Mouse (Mus musculus) neural tube, embryonic 14.5 days (tissue): ENCODE measurements around the gene 1300017J02Rik. TPM values are rescaled to one million over a fixed set of nuclear protein-coding genes. Genes with fewer than 3 reads are reported as not detected.

Experiments
- ATAC-seq: fragments of 200-750 bp; cut with Nextera tagmentation; 2 replicates; pipeline ENCODE4 v1.8.0; 2017; ENCODE audit warnings: low read depth, mild to moderate bottlenecking, moderate TSS enrichment, moderate library complexity
- H3K27ac ChIP-seq: fragments of 300-500 bp; sonication (generic); 2 replicates; pipeline ENCODE4 v1.5.1; 2014; ENCODE audit warnings: low read depth, mild to moderate bottlenecking, control low read depth, low read length, moderate library complexity, mixed read lengths
- H3K27me3 ChIP-seq: fragments of 300-500 bp; sonication (generic); 2 replicates; pipeline ENCODE4 v1.6.1; 2014; ENCODE audit warnings: low read length; ENCODE audit not compliant: control insufficient read depth, insufficient read depth
- H3K36me3 ChIP-seq: fragments of 300-500 bp; sonication (generic); 2 replicates; pipeline ENCODE4 v1.6.1; 2014; ENCODE audit warnings: low read length, mixed read lengths; ENCODE audit not compliant: control insufficient read depth, insufficient read depth
- H3K4me1 ChIP-seq: fragments of 300-500 bp; sonication (generic); 2 replicates; pipeline ENCODE4 v1.6.1; 2014; ENCODE audit warnings: low read length; ENCODE audit not compliant: control insufficient read depth, insufficient read depth
- H3K4me2 ChIP-seq: fragments of 300-500 bp; sonication (generic); 2 replicates; pipeline ENCODE4 v1.6.1; 2014; ENCODE audit warnings: mild to moderate bottlenecking, low read depth, low read length, control low read depth
- H3K4me3 ChIP-seq: fragments of 300-500 bp; sonication (generic); 2 replicates; pipeline ENCODE4 v1.5.1; 2014; ENCODE audit warnings: low read depth, low read length, control low read depth, mixed read lengths
- H3K9ac ChIP-seq: fragments of 300-500 bp; sonication (generic); replicated peaks from 2 replicates; pipeline ENCODE4 v1.6.1; 2014; ENCODE audit warnings: low read depth, mild to moderate bottlenecking, control low read depth, low read length, mixed read lengths
- H3K9me3 ChIP-seq: fragments of 300-500 bp; sonication (generic); 2 replicates; pipeline ENCODE4 v1.6.1; 2016; ENCODE audit warnings: low read length; ENCODE audit not compliant: control insufficient read depth
- WGBS: fragments of 180-500 bp; shearing (Covaris S2); extraction: QIAGEN DNeasy Blood & Tissue Kit; methylation state at CpG from one replicate; pipeline ENCODE4 v1.1.7; 2014; 5-methylcytosine and 5-hydroxymethylcytosine counted together
- polyA plus RNA-seq: library from polyadenylated mRNA; unstranded; fragments of >200 nt; fragmentation: Nextera tagmentation; extraction: Ambion mirVana; gene quantifications from 2 replicates; pipeline ENCODE4 v1.2.1, GENCODE M21; 2014

The 1300017J02Rik gene
- polyA plus RNA-seq, 1 experiment from 2014 or later = 0.68 TPM

DNA sequence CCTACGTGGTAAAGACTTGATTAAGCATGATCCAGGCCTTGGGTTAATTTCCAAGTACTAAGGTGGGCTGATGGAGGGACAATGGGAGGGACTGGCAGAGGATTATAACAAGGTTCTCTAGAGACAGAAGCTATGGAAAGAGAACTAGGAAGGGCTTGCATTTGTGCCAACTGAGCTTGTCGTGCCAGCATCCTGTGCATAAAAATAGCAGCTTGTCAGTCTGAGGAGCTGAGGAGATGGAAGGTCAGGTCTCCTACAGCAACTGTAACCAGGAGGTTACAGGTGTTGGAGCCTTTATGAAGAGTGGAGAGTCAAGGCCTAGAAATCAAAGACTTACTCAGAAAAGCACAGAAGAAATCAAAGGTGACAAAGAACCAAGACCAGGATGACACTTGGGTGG, 91.3 kb downstream of the 1300017J02Rik start:
- no peak overlapping the region for H3K4me2 ChIP-seq
- no peak overlapping the region for H3K9ac ChIP-seq
- no peak overlapping the region for H3K4me3 ChIP-seq
- 71% methylated on average over 2 of the region's 2 CpGs for WGBS
- H3K9me3 ChIP-seq = no peaks in the 10 kb centered on the region
- H3K4me1 ChIP-seq = peaks cover 3% of the 10 kb centered on the region; the same call in 1 of the 2 replicates
- no peaks in the 10 kb centered on the region for H3K27me3 ChIP-seq
- ATAC-seq = no peak
- H3K36me3 ChIP-seq = no peaks in the 10 kb centered on the region
- no peak overlapping the region for H3K27ac ChIP-seq

DNA sequence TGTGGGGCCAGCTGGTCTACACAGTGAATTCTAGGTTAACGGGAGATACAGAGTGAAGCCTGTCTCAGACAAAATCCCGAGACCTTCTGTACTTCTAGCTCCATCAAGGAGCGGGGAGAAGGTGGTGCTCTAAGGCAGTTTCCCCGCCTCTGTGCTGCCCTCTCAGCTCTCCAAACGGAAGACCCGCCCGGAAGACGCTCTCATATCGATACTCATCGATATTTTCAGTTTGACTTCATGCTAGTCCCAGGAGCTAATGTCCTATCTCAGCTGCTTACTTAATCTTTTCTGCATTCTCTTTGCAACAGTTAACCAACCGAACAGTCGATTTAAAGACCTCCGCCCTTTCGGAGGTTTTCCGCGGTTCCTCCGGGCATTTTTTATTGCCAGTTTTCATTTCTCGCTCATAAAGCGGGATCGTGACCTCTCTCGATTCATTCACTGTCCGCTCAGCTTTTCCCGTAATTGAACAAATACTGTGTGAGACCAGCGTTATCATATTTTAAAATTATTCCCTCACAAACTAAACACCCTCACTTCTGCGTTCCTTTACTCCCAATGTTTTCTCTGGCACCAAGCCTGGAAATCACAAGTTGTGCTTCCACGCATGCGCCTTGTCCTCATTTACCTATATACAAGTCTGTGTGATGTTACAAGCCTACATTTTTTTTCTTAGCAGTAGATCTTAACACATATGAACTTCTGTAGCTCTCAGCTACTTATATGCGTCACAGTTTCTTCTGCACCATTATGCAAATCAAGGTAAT, 92.0 kb downstream of the 1300017J02Rik start:
- no peaks in the 10 kb centered on the region for H3K9me3 ChIP-seq
- no peak overlapping the region for H3K4me2 ChIP-seq
- 68% methylated on average over 28 of the region's 28 CpGs for WGBS
- no peak overlapping the region for H3K4me3 ChIP-seq
- no peak overlapping the region for H3K27ac ChIP-seq
- no peaks in the 10 kb centered on the region for H3K27me3 ChIP-seq
- no peaks in the 10 kb centered on the region for H3K36me3 ChIP-seq
- no peak overlapping the region for H3K9ac ChIP-seq
- H3K4me1 ChIP-seq = peaks cover 4% of the 10 kb centered on the region; the same call in 1 of the 2 replicates
- ATAC-seq = no peak

- peaks cover 4% of the 10 kb centered on the region; the same call in 1 of the 2 replicates for H3K4me1 ChIP-seq
- peak; percentile 78 for ATAC-seq
- H3K27ac ChIP-seq = no peak overlapping the region
- WGBS = 22% methylated on average over 6 of the region's 6 CpGs
- no peak overlapping the region for H3K4me3 ChIP-seq
- H3K4me2 ChIP-seq = no peak overlapping the region
- no peaks in the 10 kb centered on the region for H3K27me3 ChIP-seq
- H3K9me3 ChIP-seq = no peaks in the 10 kb centered on the region
- H3K36me3 ChIP-seq = no peaks in the 10 kb centered on the region
- H3K9ac ChIP-seq = no peak overlapping the region
These were observed 96.0 kb downstream of the 1300017J02Rik start for GRCm38 (mm10) chr9:103208802-103209423.

DNA sequence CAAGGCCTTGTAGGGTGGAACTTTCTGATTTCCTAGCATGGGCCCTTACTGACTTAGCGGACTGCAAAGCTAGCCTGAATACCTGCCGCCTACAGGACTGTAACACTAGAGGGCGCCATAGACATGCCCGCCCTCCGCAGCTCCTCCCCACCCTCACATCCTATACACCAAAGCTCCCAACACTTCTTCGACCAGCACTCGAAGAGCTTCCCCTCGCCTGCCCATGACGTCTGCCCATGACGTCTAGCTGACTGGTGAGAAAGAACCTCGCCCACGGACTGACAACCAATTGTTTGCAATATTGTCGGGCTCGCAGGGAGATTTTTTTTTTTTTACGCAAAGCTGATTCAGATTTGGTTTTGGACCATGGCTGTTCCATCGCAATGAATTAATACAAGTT, 97.0 kb downstream of the 1300017J02Rik start:
- Histone ChIP-seq H3K4me2 (peak overlapping the region; percentile 36), H3K9ac (no peak overlapping the region), H3K27ac (no peak overlapping the region)

GRCm38 (mm10) chr9:103205786-103206185, 99.1 kb downstream of the 1300017J02Rik start:
- no peak overlapping the region for H3K9ac ChIP-seq
- H3K4me1 ChIP-seq = peaks cover 7% of the 10 kb centered on the region; the same call in 1 of the 2 replicates
- H3K9me3 ChIP-seq = no peaks in the 10 kb centered on the region
- H3K4me3 ChIP-seq = no peak overlapping the region
- H3K36me3 ChIP-seq = no peaks in the 10 kb centered on the region
- H3K27me3 ChIP-seq = no peaks in the 10 kb centered on the region
- H3K4me2 ChIP-seq = no peak overlapping the region
- WGBS = 92% methylated on average over 5 of the region's 5 CpGs
- ATAC-seq = no peak
- H3K27ac ChIP-seq = no peak overlapping the region

More for the DNA sequence above, 97.0 kb downstream of the 1300017J02Rik start:
- Histone ChIP-seq H3K4me1 (peaks cover 4% of the 10 kb centered on the region; the same call in 1 of the 2 replicates), H3K27me3 (no peaks in the 10 kb centered on the region), H3K36me3 (no peaks in the 10 kb centered on the region), H3K9me3 (no peaks in the 10 kb centered on the region), H3K4me3 (no peak overlapping the region)
- 11% methylated on average over 16 of the region's 16 CpGs for WGBS
- ATAC-seq = peak; percentile 87; the same call in 1 of the 2 replicates

- peak within 1 kb of the TSS; percentile 72 for H3K9ac ChIP-seq
- no peaks in the 10 kb centered on the region for H3K9me3 ChIP-seq
- peak within 1 kb of the TSS; percentile 71 for H3K4me3 ChIP-seq
- H3K4me2 ChIP-seq = peak within 1 kb of the TSS; percentile 79
- ATAC-seq = peak; percentile 99
- peak within 1 kb of the TSS; percentile 80 for H3K27ac ChIP-seq
- H3K4me1 ChIP-seq = 0 out of 2 replicates have a peak, but pooled peaks cover 2% of the 10 kb centered on the region
- H3K36me3 ChIP-seq = peaks cover 11% of the 10 kb centered on the region
- H3K27me3 ChIP-seq = no peaks in the 10 kb centered on the region
- WGBS = under 1% methylated on average over 45 of the region's 45 CpGs
These were observed 103.2 kb downstream of the 1300017J02Rik start, which contains the start of gene Srprb for GRCm38 (mm10) chr9:103201561-103202260. Gene Srprb, minus strand, starts transcription at chr9:103202137.

Other genes with a start within 250 kb of the 1300017J02Rik start
- gene Rab6b, start 193.3 kb downstream of the 1300017J02Rik start, polyA plus RNA-seq = 92.1 and 95.2 TPM in 2 replicates
- gene Srprb, start 102.9 kb downstream of the 1300017J02Rik start, polyA plus RNA-seq = 57.3 and 60.6 TPM in 2 replicates
- gene Gm20425, start 74.8 kb downstream of the 1300017J02Rik start, polyA plus RNA-seq = 0.68 and 2.1 TPM in 2 replicates
- gene Trf, start 74.6 kb downstream of the 1300017J02Rik start, polyA plus RNA-seq = 28.0 and 47.3 TPM in 2 replicates
- gene Topbp1, start 133 bp upstream of the 1300017J02Rik start, polyA plus RNA-seq = 13.7 and 22.0 TPM in 2 replicates
- gene Cdv3, start 60.8 kb upstream of the 1300017J02Rik start, polyA plus RNA-seq = 53.1 and 71.5 TPM in 2 replicates
- gene Bfsp2, start 175.3 kb upstream of the 1300017J02Rik start, polyA plus RNA-seq = 1.0 and 2.3 TPM in 2 replicates